Mouse (Mus musculus) heart, embryonic 14.5 days (tissue): ENCODE results near the gene Golga2. TPM values are rescaled to one million over a fixed set of nuclear protein-coding genes. Genes with fewer than 3 reads are reported as not detected.

ENCODE experiments used
- ATAC-seq: fragments of 200-750 bp; cut with Nextera tagmentation; 2 replicates; pipeline ENCODE4 v1.8.0; 2017; ENCODE audit warnings: low read depth, moderate TSS enrichment; ENCODE audit not compliant: insufficient number of reproducible peaks, insufficient read depth, low FRiP score
- H3K27ac ChIP-seq, 2 experiments: fragments of 200-500 bp in 1 of 2; fragments of 300-500 bp in 1 of 2; sonication (generic) in 1 of 2; replicated peaks in 1 of 2; 2 replicates each; pipeline ENCODE4 v1.5.1; 2012 to 2014; ENCODE audit warnings: low read depth in 2 of 2, low read length in 2 of 2, control low read depth in 1 of 2, mild to moderate bottlenecking in 1 of 2, mixed read lengths in 1 of 2; ENCODE audit not compliant: control insufficient read depth in 1 of 2, insufficient read depth in 1 of 2
- H3K27me3 ChIP-seq: fragments of 300-500 bp; sonication (generic); 2 replicates; pipeline ENCODE4 v1.6.1; 2014; ENCODE audit warnings: mild to moderate bottlenecking, low read length, control low read depth; ENCODE audit not compliant: control insufficient read depth, insufficient read depth
- H3K36me3 ChIP-seq: fragments of 300-500 bp; sonication (generic); 2 replicates; pipeline ENCODE4 v1.6.1; 2014; ENCODE audit warnings: mild to moderate bottlenecking, control low read depth, low read length, mixed read lengths; ENCODE audit not compliant: control insufficient read depth, insufficient read depth
- H3K4me1 ChIP-seq, 2 experiments: fragments of 200-500 bp in 1 of 2; fragments of 300-500 bp in 1 of 2; sonication (generic) in 1 of 2; 2 replicates each; pipeline ENCODE4 v1.6.1; 2012 to 2014; ENCODE audit warnings: low read length in 2 of 2, control low read depth in 1 of 2, mixed read lengths in 1 of 2; ENCODE audit not compliant: control insufficient read depth in 2 of 2, insufficient read depth in 2 of 2
- H3K4me2 ChIP-seq: fragments of 300-500 bp; sonication (generic); 2 replicates; pipeline ENCODE4 v1.6.1; 2014; ENCODE audit warnings: mild to moderate bottlenecking, low read length
- H3K4me3 ChIP-seq, 2 experiments: fragments of 200-500 bp in 1 of 2; fragments of 300-500 bp in 1 of 2; sonication (generic) in 1 of 2; 2 replicates each; pipeline ENCODE4 v1.5.1; 2012 to 2014; ENCODE audit warnings: low read length in 2 of 2, mild to moderate bottlenecking in 2 of 2, control low read depth in 1 of 2, low read depth in 1 of 2, moderate library complexity in 1 of 2; ENCODE audit not compliant: control insufficient read depth in 1 of 2, insufficient read depth in 1 of 2
- H3K9ac ChIP-seq: fragments of 300-500 bp; sonication (generic); 2 replicates; pipeline ENCODE4 v1.6.1; 2014; ENCODE audit warnings: mild to moderate bottlenecking, low read length
- H3K9me3 ChIP-seq: fragments of 300-500 bp; sonication (generic); 2 replicates; pipeline ENCODE4 v1.6.1; 2016; ENCODE audit warnings: low read length, control low read depth; ENCODE audit not compliant: control insufficient read depth
- WGBS: fragments of 180-500 bp; shearing (Covaris S2); extraction: QIAGEN DNeasy Blood & Tissue Kit; methylation state at CpG from one replicate; pipeline ENCODE4 v1.1.7; 2014; 5-methylcytosine and 5-hydroxymethylcytosine counted together
- polyA plus RNA-seq: library from polyadenylated mRNA; unstranded; fragments of >200 nt; fragmentation: Nextera tagmentation; extraction: Ambion mirVana; gene quantifications from 2 replicates; pipeline ENCODE4 v1.2.1, GENCODE M21; 2014

Golga2 gene
- polyA plus RNA-seq, 1 experiment from 2014 or later: 22.6 TPM

- Histone ChIP-seq H3K4me3 (no peak overlapping the region), H3K36me3 (no peaks in the 10 kb centered on the region), H3K27ac (no peak overlapping the region), H3K27me3 (peaks cover 6% of the 10 kb centered on the region; the same call in 1 of the 2 replicates), H3K4me2 (no peak overlapping the region), H3K9me3 (no peaks in the 10 kb centered on the region), H3K9ac (no peak overlapping the region), H3K4me1 (no peaks in the 10 kb centered on the region)
- ATAC-seq: no peak
- 77% methylated on average over 4 of the region's 4 CpGs for WGBS
Measured at GRCm38 (mm10) chr2:32341634-32341939, 54.4 kb downstream of the Golga2 start.

DNA sequence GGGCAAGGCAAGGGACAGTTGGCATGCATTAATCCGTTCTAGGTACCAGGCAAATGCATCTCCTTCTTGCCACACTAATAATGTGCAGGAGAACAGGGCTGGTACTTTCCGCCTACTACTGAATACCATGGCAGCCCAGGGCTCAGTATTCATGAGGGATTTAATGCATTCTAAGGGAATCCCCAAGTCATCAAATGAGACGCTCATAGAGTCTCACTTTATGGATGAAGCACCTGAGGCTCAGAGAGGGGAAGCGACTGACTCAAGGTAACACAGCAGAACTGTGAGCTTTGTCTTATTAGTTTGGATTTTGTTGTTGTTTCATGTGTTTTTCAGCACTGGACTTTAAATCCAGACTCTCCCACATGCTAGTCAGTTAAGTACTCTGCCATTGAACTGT is 54.9 kb downstream of the Golga2 start:
- H3K9ac ChIP-seq: no peak overlapping the region
- H3K9me3 ChIP-seq: no peaks in the 10 kb centered on the region
- H3K36me3 ChIP-seq: no peaks in the 10 kb centered on the region
- peaks cover 6% of the 10 kb centered on the region; the same call in 1 of the 2 replicates for H3K27me3 ChIP-seq
- H3K4me1 ChIP-seq: no peaks in the 10 kb centered on the region
- no peak overlapping the region for H3K27ac ChIP-seq
- 87% methylated on average over 4 of the region's 4 CpGs for WGBS
- no peak overlapping the region for H3K4me2 ChIP-seq
- ATAC-seq: no peak
- no peak overlapping the region for H3K4me3 ChIP-seq

GRCm38 (mm10) chr2:32342539-32343350 is 55.6 kb downstream of the Golga2 start:
- Histone ChIP-seq H3K27me3 (peaks cover 5% of the 10 kb centered on the region), H3K4me2 (no peak overlapping the region), H3K4me1 (no peaks in the 10 kb centered on the region), H3K4me3 (no peak overlapping the region), H3K9ac (no peak overlapping the region), H3K27ac (no peak overlapping the region), H3K9me3 (no peaks in the 10 kb centered on the region), H3K36me3 (no peaks in the 10 kb centered on the region)
- ATAC-seq: no peak
- 76% methylated on average over 6 of the region's 6 CpGs for WGBS

DNA sequence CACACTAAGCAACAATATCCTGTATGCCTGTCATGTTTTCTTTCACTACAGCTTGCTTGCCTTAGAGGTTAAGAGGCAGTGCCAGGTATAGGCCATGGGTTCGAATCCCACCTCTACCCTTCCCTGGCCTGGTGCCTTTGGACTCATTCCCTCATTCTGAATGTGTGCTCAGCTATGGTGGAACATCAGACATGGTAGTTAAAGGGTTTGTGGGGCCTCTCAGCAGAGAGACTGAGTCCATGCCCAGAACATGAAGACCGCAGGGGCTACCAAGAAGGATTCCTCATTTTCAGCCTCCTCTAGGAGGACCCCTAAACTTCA is 56.1 kb downstream of the Golga2 start:
- Histone ChIP-seq H3K9me3 (no peaks in the 10 kb centered on the region), H3K4me2 (no peak overlapping the region), H3K9ac (no peak overlapping the region), H3K27ac (no peak overlapping the region), H3K4me1 (no peaks in the 10 kb centered on the region), H3K27me3 (peaks cover 10% of the 10 kb centered on the region), H3K4me3 (no peak overlapping the region), H3K36me3 (no peaks in the 10 kb centered on the region)
- ATAC-seq: no peak
- WGBS: 91% methylated on average over 2 of the region's 2 CpGs

DNA sequence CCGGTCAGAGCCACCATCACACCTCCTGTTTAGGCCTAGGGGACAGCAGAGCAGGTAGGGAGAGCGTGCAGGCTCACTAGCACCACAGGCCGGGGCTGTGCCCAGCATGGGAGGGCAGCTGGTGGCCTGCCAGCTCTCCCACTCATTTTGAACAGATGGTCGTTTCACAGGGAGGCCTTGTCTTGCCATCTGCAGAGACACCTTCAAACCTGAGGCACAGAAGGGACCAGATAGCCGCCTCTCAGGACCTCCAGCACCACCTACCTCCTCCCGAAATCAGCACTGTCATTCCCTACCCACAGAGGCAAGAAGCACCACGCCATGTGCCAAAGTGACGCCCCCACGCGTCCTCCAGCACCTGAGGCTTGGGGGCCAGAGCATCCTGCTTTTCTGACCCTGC is 56.9 kb downstream of the Golga2 start:
- H3K27me3 ChIP-seq: peaks cover 12% of the 10 kb centered on the region
- no peak overlapping the region for H3K4me2 ChIP-seq
- no peaks in the 10 kb centered on the region for H3K9me3 ChIP-seq
- no peaks in the 10 kb centered on the region for H3K4me1 ChIP-seq
- H3K4me3 ChIP-seq: no peak overlapping the region
- 68% methylated on average over 10 of the region's 10 CpGs for whole genome bisulfite sequencing
- no peak overlapping the region for H3K9ac ChIP-seq
- H3K27ac ChIP-seq: no peak overlapping the region
- ATAC-seq: no peak
- no peaks in the 10 kb centered on the region for H3K36me3 ChIP-seq

DNA sequence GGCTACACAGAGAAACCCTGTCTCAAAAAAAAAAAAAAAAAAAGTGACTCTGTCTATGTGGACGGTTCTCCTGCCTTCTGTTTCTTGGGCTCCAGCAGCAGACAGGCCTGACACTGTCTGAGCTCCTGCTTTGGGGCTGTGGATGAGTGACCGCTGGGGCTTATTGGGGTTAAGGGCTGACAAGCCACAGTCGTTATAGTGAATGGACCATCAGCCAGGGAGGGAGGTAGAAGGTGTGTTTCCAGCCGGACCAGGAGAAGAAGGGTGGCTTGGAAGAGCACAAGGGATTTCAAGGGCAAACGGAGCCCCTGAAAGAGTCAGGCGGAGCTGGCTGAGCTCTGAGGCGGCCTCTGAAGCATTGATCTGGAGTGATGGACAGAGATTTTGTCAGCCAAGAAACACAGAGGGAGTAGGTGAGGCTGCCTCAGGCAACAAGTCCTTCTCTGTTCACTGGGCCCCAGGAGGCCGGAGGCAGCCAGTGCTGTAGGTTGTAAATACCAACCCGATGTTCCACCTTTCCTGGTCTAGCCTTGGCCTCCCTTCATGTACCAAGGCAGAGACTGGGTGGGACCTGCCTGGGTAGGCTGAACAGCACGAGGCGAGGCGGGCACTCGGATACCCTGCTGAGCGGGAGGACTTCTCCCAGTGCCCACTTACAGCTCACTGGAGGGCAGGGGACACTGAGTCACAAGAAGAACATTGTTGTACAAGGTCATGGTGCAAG is 57.6 kb downstream of the Golga2 start:
- peaks cover 15% of the 10 kb centered on the region; the same call in 1 of the 2 replicates for H3K27me3 ChIP-seq
- no peak overlapping the region for H3K27ac ChIP-seq
- no peaks in the 10 kb centered on the region for H3K36me3 ChIP-seq
- no peak for ATAC-seq
- H3K4me2 ChIP-seq: no peak overlapping the region
- WGBS: 66% methylated on average over 14 of the region's 14 CpGs
- no peak overlapping the region for H3K9ac ChIP-seq
- H3K4me1 ChIP-seq: no peaks in the 10 kb centered on the region
- no peaks in the 10 kb centered on the region for H3K9me3 ChIP-seq
- no peak overlapping the region for H3K4me3 ChIP-seq

DNA sequence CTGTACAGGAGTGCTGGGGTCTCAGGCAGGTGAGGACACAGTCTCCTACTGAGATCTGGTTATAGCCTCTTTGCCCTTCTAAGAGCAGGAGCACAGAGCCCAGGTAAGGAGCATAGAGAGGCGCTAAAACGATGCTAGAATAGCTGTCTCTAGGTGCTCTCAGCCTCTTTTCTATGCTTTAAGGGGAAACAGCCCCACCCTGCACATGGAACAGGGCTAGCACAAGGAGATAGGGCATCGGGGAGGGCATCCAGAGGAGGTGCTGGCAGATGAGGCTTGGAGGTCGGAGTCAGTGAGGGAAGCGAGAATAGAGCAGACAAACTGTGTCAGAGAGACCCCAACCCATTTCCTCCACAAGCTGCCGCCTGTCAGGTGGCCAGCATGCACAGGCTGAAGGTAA is 59.8 kb downstream of the Golga2 start:
- 56% methylated on average over 6 of the region's 6 CpGs for WGBS
- H3K9ac ChIP-seq: no peak overlapping the region
- no peaks in the 10 kb centered on the region for H3K36me3 ChIP-seq
- peaks cover 25% of the 10 kb centered on the region; the same call in 1 of the 2 replicates for H3K27me3 ChIP-seq
- no peak overlapping the region for H3K4me3 ChIP-seq
- H3K9me3 ChIP-seq: no peaks in the 10 kb centered on the region
- ATAC-seq: no peak
- no peak overlapping the region for H3K27ac ChIP-seq
- peaks cover 2 to 4% of the 10 kb centered on the region in 2 experiments; a peak in 2 of 4 replicates for H3K4me1 ChIP-seq
- no peak overlapping the region for H3K4me2 ChIP-seq
